Mouse (Mus musculus) liver, adult 2 months (tissue): Measurements from ENCODE around the gene S100pbp. TPM values are rescaled to one million over a fixed set of nuclear protein-coding genes. Genes with fewer than 3 reads are reported as not detected.

Experiments used
- DNase-seq: peaks from one replicate; pipeline ENCODE4 v3.0.0-alpha.2; 2011; ENCODE audit warnings: low read depth, low spot score; ENCODE audit errors: extremely low read depth
- H3K27ac ChIP-seq: fragments of 200-500 bp; replicated peaks from 2 replicates; pipeline ENCODE4 v1.5.1; 2012; ENCODE audit warnings: low read depth, mild to moderate bottlenecking, control low read depth, inconsistent platforms, low read length; ENCODE audit not compliant: insufficient read depth
- H3K27me3 ChIP-seq: fragments of 200-500 bp; 2 replicates; pipeline ENCODE4 v1.6.1; 2012; ENCODE audit warnings: mild to moderate bottlenecking, moderate library complexity, low read length, inconsistent platforms; ENCODE audit not compliant: control insufficient read depth, insufficient read depth
- H3K36me3 ChIP-seq: fragments of 200-500 bp; 2 replicates; pipeline ENCODE4 v1.6.1; 2012; ENCODE audit warnings: low read length, inconsistent platforms; ENCODE audit not compliant: control insufficient read depth, insufficient read depth
- H3K4me1 ChIP-seq: fragments of 200-500 bp; 2 replicates; pipeline ENCODE4 v1.6.1; 2011; ENCODE audit warnings: low read length; ENCODE audit not compliant: control insufficient read depth, insufficient read depth
- H3K4me3 ChIP-seq: fragments of 200-500 bp; 2 replicates; pipeline ENCODE4 v1.5.1; 2011; ENCODE audit warnings: low read depth, mild to moderate bottlenecking, control low read depth, low read length, moderate library complexity; ENCODE audit not compliant: insufficient read depth
- H3K79me2 ChIP-seq: fragments of 200-500 bp; 2 replicates; pipeline ENCODE4 v1.6.1; 2012; ENCODE audit warnings: inconsistent platforms, mild to moderate bottlenecking, low read length, moderate library complexity; ENCODE audit not compliant: control insufficient read depth, insufficient read depth
- H3K9ac ChIP-seq: fragments of 200-500 bp; 2 replicates; pipeline ENCODE4 v1.6.1; 2012; ENCODE audit warnings: low read depth, mild to moderate bottlenecking, control low read depth, inconsistent platforms, low read length
- CTCF ChIP-seq: fragments of 200-500 bp; IDR thresholded peaks from 2 replicates; pipeline ENCODE4 v1.5.1; 2011; ENCODE audit warnings: low read depth, low read length, control low read depth
- POLR2A ChIP-seq: fragments of 200-500 bp; IDR thresholded peaks from 2 replicates; pipeline ENCODE4 v1.6.1; 2011; ENCODE audit warnings: low read length, control low read depth; ENCODE audit not compliant: insufficient read depth; ENCODE audit errors: extremely low read depth
- WGBS: fragments of 180-500 bp; shearing (Covaris S2); methylation state at CpG from one replicate; pipeline ENCODE4 v1.1.7; 2018; 5-methylcytosine and 5-hydroxymethylcytosine counted together
- polyA plus RNA-seq: library from polyadenylated mRNA; depleted of rRNA; stranded (reverse); fragments of >200 nt; gene quantifications from 2 replicates; pipeline ENCODE4 v1.2.3, GENCODE M21; 2012
- total RNA-seq: library from RNA; depleted of rRNA; stranded (reverse); fragments of >200 nt; gene quantifications from 2 replicates; pipeline ENCODE4 v1.2.3, GENCODE M21; 2014

The S100pbp gene
- total and polyA plus RNA-seq, 2 experiments = 10.0 to 13.4 TPM

GRCm38 (mm10) chr4:129134799-129135585 is 54.5 kb downstream of the S100pbp start:
- Histone ChIP-seq H3K27ac (no peak overlapping the region), H3K36me3 (no peaks in the 10 kb centered on the region), H3K27me3 (no peaks in the 10 kb centered on the region), H3K4me1 (0 out of 2 replicates have a peak, but pooled peaks cover 3% of the 10 kb centered on the region), H3K4me3 (no peak overlapping the region), H3K9ac (no peak overlapping the region), H3K79me2 (no peaks in the 10 kb centered on the region)
- DNase-seq = no peak
- TF ChIP-seq CTCF (peak; percentile 89), POLR2A (no peak)
- WGBS = 12% methylated on average over 15 of the region's 15 CpGs

- no peak for DNase-seq
- Histone ChIP-seq H3K36me3 (no peaks in the 10 kb centered on the region), H3K79me2 (no peaks in the 10 kb centered on the region), H3K9ac (no peak overlapping the region), H3K4me3 (no peak overlapping the region), H3K27ac (no peak overlapping the region), H3K27me3 (no peaks in the 10 kb centered on the region; the same call in 1 of the 2 replicates), H3K4me1 (peaks cover 1% of the 10 kb centered on the region; the same call in 1 of the 2 replicates)
- TF ChIP-seq POLR2A (no peak), CTCF (no peak)
- WGBS = 19% methylated on average over 17 of the region's 17 CpGs
Observed at GRCm38 (mm10) chr4:129130755-129131303, 58.7 kb downstream of the S100pbp start.

GRCm38 (mm10) chr4:129130149-129130548 is 59.4 kb downstream of the S100pbp start:
- no peak for DNase-seq
- Histone ChIP-seq H3K27me3 (no peaks in the 10 kb centered on the region; the same call in 1 of the 2 replicates), H3K79me2 (no peaks in the 10 kb centered on the region), H3K4me3 (no peak overlapping the region), H3K36me3 (no peaks in the 10 kb centered on the region), H3K4me1 (peaks cover 4% of the 10 kb centered on the region; the same call in 1 of the 2 replicates), H3K27ac (no peak overlapping the region), H3K9ac (no peak overlapping the region)
- WGBS = 7% methylated on average over 8 of the region's 8 CpGs
- TF ChIP-seq CTCF (peak; percentile 80), POLR2A (no peak)

GRCm38 (mm10) chr4:129129387-129129786 is 60.1 kb downstream of the S100pbp start:
- TF ChIP-seq POLR2A (no peak), CTCF (no peak)
- WGBS = 51% methylated on average over 9 of the region's 9 CpGs
- Histone ChIP-seq H3K9ac (no peak overlapping the region), H3K36me3 (no peaks in the 10 kb centered on the region), H3K79me2 (no peaks in the 10 kb centered on the region), H3K4me3 (no peak overlapping the region), H3K27me3 (no peaks in the 10 kb centered on the region; the same call in 1 of the 2 replicates), H3K4me1 (peaks cover 2% of the 10 kb centered on the region; the same call in 1 of the 2 replicates), H3K27ac (no peak overlapping the region)
- no peak for DNase-seq

GRCm38 (mm10) chr4:129128582-129129338 is 60.8 kb downstream of the S100pbp start:
- TF ChIP-seq CTCF (no peak), POLR2A (no peak)
- no peak overlapping the region for H3K27ac ChIP-seq
- H3K9ac ChIP-seq = no peak overlapping the region
- 70% methylated on average over 13 of the region's 13 CpGs for WGBS
- no peak overlapping the region for H3K4me3 ChIP-seq
- no peaks in the 10 kb centered on the region for H3K79me2 ChIP-seq
- peaks cover 2% of the 10 kb centered on the region; the same call in 1 of the 2 replicates for H3K4me1 ChIP-seq
- DNase-seq = no peak
- H3K27me3 ChIP-seq = no peaks in the 10 kb centered on the region; the same call in 1 of the 2 replicates
- no peaks in the 10 kb centered on the region for H3K36me3 ChIP-seq
